Comparison of ENCODE assay signal across 27 mouse cellular contexts in the genomic region with DNA sequence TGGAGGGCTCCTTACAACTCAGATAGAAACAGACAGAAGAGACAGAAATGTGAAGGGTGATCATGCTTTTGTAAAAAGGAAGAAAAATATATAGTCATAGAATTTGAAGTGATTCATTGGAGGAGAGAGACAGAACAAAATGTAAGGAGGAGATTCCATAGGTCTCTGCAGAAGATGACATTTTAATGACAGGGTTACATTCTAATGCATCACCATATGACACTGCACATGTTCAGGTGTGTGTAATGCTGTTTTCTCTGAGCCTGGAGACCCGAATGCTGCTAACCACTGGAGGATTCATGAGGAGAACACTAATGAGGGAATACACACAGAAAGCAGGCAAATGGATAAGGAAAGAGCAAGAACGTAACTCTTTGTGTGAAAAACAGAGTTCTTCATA. TPM values are rescaled to one million over a fixed set of nuclear protein-coding genes. Genes with fewer than 3 reads are reported as not detected.
DNase-seq lines count a peak whose midpoint lies in the region; ATAC-seq lines count a peak whose summit lies in the region.
"Had no signal": no experiment of that assay in that cellular context is flagged by ENCODE, and none has a peak within 500 bp of the region (broad histone marks: within the 10 kb centered on the region; RNA-seq: fewer than 3 reads in every experiment).

No protein-coding gene starts in this region.

- H3K4me1 ChIP-seq in megakaryocyte, embryonic 14.5 days, result peaks cover 45% of the 10 kb centered on the region
- no peaks in the 10 kb centered on the region for H3K4me1 ChIP-seq in liver, embryonic 15.5 days (replicated peaks)
- H3K4me1 ChIP-seq: embryonic facial prominence, embryonic 10.5 days; forebrain, embryonic 13.5 days; heart, embryonic 13.5 days; hindbrain, embryonic 15.5 days had no signal

- H3K27me3 ChIP-seq in megakaryocyte, embryonic 14.5 days (replicated peaks), result no peaks in the 10 kb centered on the region
- no peaks in the 10 kb centered on the region for H3K27me3 ChIP-seq in liver, embryonic 15.5 days
- no peaks in the 10 kb centered on the region for H3K27me3 ChIP-seq in splenic B cell, adult 2 months (ENCODE audit: control insufficient read depth, insufficient read depth, low read length, poor library complexity, severe bottlenecking)
- H3K27me3 ChIP-seq: forebrain, embryonic 13.5 days; heart, embryonic 13.5 days; hindbrain, embryonic 15.5 days had no signal

- H3K27ac ChIP-seq in liver, embryonic 15.5 days (replicated peaks), result no peak overlapping the region
- H3K27ac ChIP-seq: embryonic facial prominence, embryonic 10.5 days; forebrain, embryonic 13.5 days; gastrocnemius, adult 2 months; heart, embryonic 13.5 days; hindbrain, embryonic 15.5 days had no signal

- DNase-seq in CD4-positive, CD25-positive, alpha-beta regulatory T cell, adult 2 months (ENCODE audit: low read depth, low spot score), result peak; percentile 54
- DNase-seq in splenic B cell, adult 2 months (ENCODE audit: low read depth, low spot score), result peak; percentile 43
- no peak for DNase-seq in embryo, embryonic 10 days (ENCODE audit: low spot score)
- DNase-seq in adrenal gland, adult 8-10 months, result no peak
- DNase-seq: adrenal gland, postnatal 10 days; cerebellum, adult 18-20 months; cerebellum, adult 9-11 months; cerebellum, postnatal 36 days; forebrain, postnatal 0 days; gastrocnemius, adult 2 months; gastrocnemius, postnatal 25 days had no signal

- H3K4me2 ChIP-seq in liver, embryonic 15.5 days, result no peak overlapping the region
- H3K4me2 ChIP-seq: forebrain, embryonic 13.5 days; heart, embryonic 13.5 days; hindbrain, embryonic 15.5 days had no signal

- 52% methylated on average over 2 of the region's 2 CpGs for WGBS in liver, embryonic 15.5 days (ENCODE audit: insufficient replicate concordance)

- no peaks in the 10 kb centered on the region for H3K9me3 ChIP-seq in megakaryocyte, embryonic 14.5 days
- H3K9me3 ChIP-seq in liver, embryonic 15.5 days (replicated peaks), result no peaks in the 10 kb centered on the region
- H3K9me3 ChIP-seq: embryonic facial prominence, embryonic 10.5 days; forebrain, embryonic 13.5 days; heart, embryonic 13.5 days; hindbrain, embryonic 15.5 days had no signal

- H3K36me3 ChIP-seq in megakaryocyte, embryonic 14.5 days (replicated peaks; ENCODE audit: low read length), result peaks cover 21% of the 10 kb centered on the region
- H3K36me3 ChIP-seq in liver, embryonic 15.5 days (replicated peaks), result no peaks in the 10 kb centered on the region
- peaks cover 9% of the 10 kb centered on the region; the same call in 1 of the 2 replicates for H3K36me3 ChIP-seq in splenic B cell, adult 2 months (ENCODE audit: control insufficient read depth, insufficient read depth, low read length, poor library complexity, severe bottlenecking)
- H3K36me3 ChIP-seq: embryonic facial prominence, embryonic 10.5 days; G1E; heart, embryonic 13.5 days; hindbrain, embryonic 15.5 days had no signal

- peak overlapping the region; percentile 90 for H3K4me3 ChIP-seq in megakaryocyte, embryonic 14.5 days (replicated peaks)
- H3K4me3 ChIP-seq in liver, embryonic 15.5 days (replicated peaks), result peak overlapping the region; percentile 2; the same call in 1 of the 2 replicates
- H3K4me3 ChIP-seq: embryonic facial prominence, embryonic 10.5 days; forebrain, embryonic 13.5 days; gastrocnemius, adult 2 months; heart, embryonic 13.5 days; hindbrain, embryonic 15.5 days had no signal

- ATAC-seq in CD4-positive, CD25-positive, alpha-beta regulatory T cell, adult 4 months, result no peak
- ATAC-seq in megakaryocyte, adult 5-6 weeks (ENCODE audit: poor library complexity, severe bottlenecking), result no peak
- ATAC-seq in liver, embryonic 15.5 days (ENCODE audit: insufficient read depth), result no peak
- ATAC-seq: forebrain, embryonic 13.5 days; forebrain, postnatal 0 days had no signal

- no peak overlapping the region for H3K9ac ChIP-seq in liver, embryonic 15.5 days
- H3K9ac ChIP-seq: forebrain, embryonic 13.5 days; forebrain, postnatal 0 days; heart, embryonic 13.5 days; hindbrain, embryonic 15.5 days had no signal

RNA-seq across cellular contexts. Expression of gene Cd69, which starts 0.8 kb away (rescaled TPM):
- polyA plus RNA-seq in CD4-positive, CD25-positive, alpha-beta regulatory T cell, adult 4 months (2017; shearing (Covaris generic)), result 100 to 1,000 TPM; 220 to 231 TPM
- 1.3 TPM in 1 of 2 replicates, not detected in the other for polyA plus RNA-seq in megakaryocyte, embryonic 14.5 days (2012; ENCODE audit: insufficient read depth, low replicate concordance)
- 21.3 and 25.9 TPM in 2 replicates for total RNA-seq in megakaryocyte, adult 5-6 weeks (2015)
- 20.6 and 22.7 TPM in 2 replicates for total RNA-seq in megakaryocyte, adult 5-6 weeks (2017)
- 0.93 and 1.2 TPM in 2 replicates for polyA plus RNA-seq in liver, embryonic 15.5 days (2015; fragmentation: Nextera tagmentation; extraction: Ambion mirVana)
- total RNA-seq in adrenal gland, adult 8-10 months (2022), result under 1 TPM in 3 of 4 experiments, not detected in 1; 0.21 to 0.38 (median 0.27) TPM
- total RNA-seq: forebrain, postnatal 0 days; G1E; gastrocnemius, adult 2 months had no signal
- polyA plus RNA-seq: embryonic facial prominence, embryonic 10.5 days; forebrain, embryonic 13.5 days; G1E; heart, embryonic 13.5 days; heart, postnatal 0 days; hindbrain, embryonic 15.5 days had no signal

RNA-seq across cellular contexts. Expression of gene 4922502D21Rik, which starts 57.1 kb away (rescaled TPM):
- polyA plus RNA-seq in CD4-positive, CD25-positive, alpha-beta regulatory T cell, adult 4 months (2017; shearing (Covaris generic)), result not detected
- polyA plus RNA-seq in megakaryocyte, embryonic 14.5 days (2012; ENCODE audit: insufficient read depth, low replicate concordance), result not detected in 2 replicates
- 0.54 TPM in 1 of 2 replicates, not detected in the other for total RNA-seq in megakaryocyte, adult 5-6 weeks (2015)
- 0.44 TPM in 1 of 2 replicates, not detected in the other for total RNA-seq in megakaryocyte, adult 5-6 weeks (2017)
- polyA plus RNA-seq in liver, embryonic 15.5 days (2015; fragmentation: Nextera tagmentation; extraction: Ambion mirVana), result not detected in 2 replicates
- total RNA-seq in adrenal gland, adult 8-10 months (2022), result not detected
- total RNA-seq: adrenal gland, postnatal 10 days; adrenal gland, postnatal 4 days; forebrain, postnatal 0 days; G1E; gastrocnemius, adult 2 months; gastrocnemius, postnatal 25 days; granulocyte monocyte progenitor cell, adult 5-6 weeks; heart, adult 8-10 months; heart, postnatal 36 days had no signal
- polyA plus RNA-seq: embryonic facial prominence, embryonic 10.5 days; embryonic facial prominence, embryonic 14.5 days; forebrain, embryonic 13.5 days; forebrain, postnatal 0 days; G1E; heart, embryonic 13.5 days; heart, postnatal 0 days; hindbrain, embryonic 11.5 days; hindbrain, embryonic 15.5 days had no signal

Comparison
In these comparisons a context has a peak if more than half of its experiments do, and no peak if none do; other contexts are left out.
1. DNase-seq: peak in CD4-positive, CD25-positive, alpha-beta regulatory T cell, adult 2 months (single experiment) and splenic B cell, adult 2 months (single experiment); none in embryo, embryonic 10 days (single experiment) and adrenal gland, adult 8-10 months (single experiment).
2. RNA of gene Cd69, which starts 0.8 kb away (polyA plus RNA-seq): 220 to 231 TPM in CD4-positive, CD25-positive, alpha-beta regulatory T cell, adult 4 months; 1.3 TPM in megakaryocyte, embryonic 14.5 days and 0.93 to 1.2 TPM in liver, embryonic 15.5 days; every median in the first group is over 10 times any median in the second.